Mouse (Mus musculus) G1E (cell line): Measurements from ENCODE around the gene Lurap1l. TPM values are rescaled to one million over a fixed set of nuclear protein-coding genes. Genes with fewer than 3 reads are reported as not detected.
"Not testable (repeated sequence)": the region's sequence is repeated elsewhere in the genome, so short reads cannot be mapped to it uniquely, and the experiment has no call there.

Source experiments
- ATAC-seq: 2 replicates; pipeline ENCODE4 v1.8.0; 2016; ENCODE audit warnings: mild to moderate bottlenecking; ENCODE audit not compliant: insufficient number of reproducible peaks, poor library complexity, low FRiP score, severe bottlenecking; ENCODE audit errors: extremely low read depth
- DNase-seq: peaks from one replicate; pipeline ENCODE4 v3.0.0; 2012; ENCODE audit warnings: low spot score
- H3K27me3 ChIP-seq: 2 replicates; pipeline ENCODE4 v1.6.1; 2012; ENCODE audit warnings: mild to moderate bottlenecking, low read length, inconsistent platforms; ENCODE audit not compliant: insufficient read depth
- H3K36me3 ChIP-seq: replicated peaks from 2 replicates; pipeline ENCODE3; 2012; ENCODE audit warnings: mild to moderate bottlenecking, inconsistent platforms
- H3K4me1 ChIP-seq: 2 replicates; pipeline ENCODE4 v1.6.1; 2012; ENCODE audit warnings: low read depth, low read length, inconsistent platforms, mixed read lengths; ENCODE audit not compliant: insufficient read depth
- H3K4me3 ChIP-seq: 2 replicates; pipeline ENCODE4 v1.5.1; 2012; ENCODE audit warnings: low read depth, mild to moderate bottlenecking, inconsistent platforms, low read length, moderate library complexity, mixed read lengths
- H3K9me3 ChIP-seq: replicated peaks from 2 replicates; pipeline ENCODE4 v1.6.1; 2012; ENCODE audit warnings: inconsistent platforms
- CTCF ChIP-seq: IDR thresholded peaks from 2 replicates; pipeline ENCODE4 v1.5.1; 2012; ENCODE audit warnings: low read depth, low read length, inconsistent platforms, mixed read lengths
- GATA1 ChIP-seq: IDR thresholded peaks from 2 replicates; pipeline ENCODE4 v1.6.1; 2012; ENCODE audit warnings: borderline replicate concordance, low read length, inconsistent platforms, mixed read lengths
- GATA2 ChIP-seq: IDR thresholded peaks from 2 replicates; pipeline ENCODE4 v1.6.1; 2012; ENCODE audit warnings: low read depth, low read length, inconsistent platforms, borderline replicate concordance
- POLR2AphosphoS5 ChIP-seq: IDR thresholded peaks from 2 replicates; pipeline ENCODE4 v1.6.1; 2012; ENCODE audit warnings: low read depth, low read length, inconsistent platforms; ENCODE audit not compliant: insufficient replicate concordance
- TAL1 ChIP-seq: conservative IDR thresholded peaks from 2 replicates; pipeline ENCODE4 v1.6.1; 2012; ENCODE audit warnings: low read depth, low read length, inconsistent platforms, mixed read lengths
- polyA plus RNA-seq: library from polyadenylated mRNA; stranded (reverse); fragments of >175 nt; gene quantifications from 2 replicates; pipeline ENCODE4 v1.2.3, GENCODE M21; 2012
- total RNA-seq, 2 experiments: library from RNA; stranded (forward) in 1 of 2; stranded (reverse) in 1 of 2; fragments of 200-1000 nt in 1 of 2; fragments of >200 nt in 1 of 2; fragmentation: Nextera tagmentation in 1 of 2; gene quantifications; 2 replicates each; pipeline ENCODE4 v1.2.3; 2014 to 2017

Gene Lurap1l
- total and polyA plus RNA-seq, 3 experiments: 0.05 TPM; not detected in 2

- DNase-seq: no peak
- Histone ChIP-seq H3K9me3 (peaks cover 20% of the 10 kb centered on the region), H3K4me3 (no peak overlapping the region), H3K4me1 (no peaks in the 10 kb centered on the region), H3K36me3 (no peaks in the 10 kb centered on the region), H3K27me3 (no peaks in the 10 kb centered on the region)
- TF ChIP-seq GATA2 (no peak), TAL1 (no peak), GATA1 (no peak), POLR2AphosphoS5 (no peak), CTCF (no peak)
- no peak for ATAC-seq
Measured at GRCm38 (mm10) chr4:80911706-80912540, 1.5 kb downstream of the Lurap1l start.

- H3K9me3 ChIP-seq: peaks cover 18% of the 10 kb centered on the region
- H3K4me1 ChIP-seq: no peaks in the 10 kb centered on the region
- no peak for DNase-seq
- TF ChIP-seq GATA2: no peak
- TF ChIP-seq POLR2AphosphoS5: no peak
- TF ChIP-seq TAL1: no peak
- no peak for TF ChIP-seq GATA1
- TF ChIP-seq CTCF: no peak
- ATAC-seq: no peak
- H3K27me3 ChIP-seq: no peaks in the 10 kb centered on the region
- H3K36me3 ChIP-seq: no peaks in the 10 kb centered on the region
- no peak overlapping the region for H3K4me3 ChIP-seq
Measured at GRCm38 (mm10) chr4:80915211-80915610, 4.8 kb downstream of the Lurap1l start.

- no peaks in the 10 kb centered on the region for H3K4me1 ChIP-seq
- no peak for ATAC-seq
- H3K36me3 ChIP-seq: no peaks in the 10 kb centered on the region
- H3K4me3 ChIP-seq: no peak overlapping the region
- no peak for DNase-seq
- peaks cover 9% of the 10 kb centered on the region for H3K9me3 ChIP-seq
- TF ChIP-seq TAL1 (no peak), GATA1 (no peak)
- H3K27me3 ChIP-seq: no peaks in the 10 kb centered on the region
Measured at GRCm38 (mm10) chr4:80916695-80917094, 6.2 kb downstream of the Lurap1l start.

GRCm38 (mm10) chr4:80917128-80917527, 6.7 kb downstream of the Lurap1l start:
- not testable (repeated sequence) for H3K4me1 ChIP-seq, H3K9me3 ChIP-seq, H3K27me3 ChIP-seq, H3K4me3 ChIP-seq, DNase-seq, ATAC-seq, H3K36me3 ChIP-seq

GRCm38 (mm10) chr4:80917812-80918211, 7.4 kb downstream of the Lurap1l start:
- Histone ChIP-seq H3K4me3 (no peak overlapping the region), H3K36me3 (no peaks in the 10 kb centered on the region), H3K27me3 (no peaks in the 10 kb centered on the region), H3K4me1 (no peaks in the 10 kb centered on the region), H3K9me3 (peaks cover 4% of the 10 kb centered on the region)
- no peak for DNase-seq
- no peak for TF ChIP-seq GATA1
- no peak for TF ChIP-seq POLR2AphosphoS5
- no peak for TF ChIP-seq GATA2
- no peak for TF ChIP-seq TAL1
- TF ChIP-seq CTCF: no peak
- no peak for ATAC-seq

- Histone ChIP-seq H3K4me3 (no peak overlapping the region), H3K4me1 (no peaks in the 10 kb centered on the region), H3K27me3 (no peaks in the 10 kb centered on the region), H3K9me3 (peaks cover 4% of the 10 kb centered on the region), H3K36me3 (no peaks in the 10 kb centered on the region)
- no peak for TF ChIP-seq GATA1
- TF ChIP-seq POLR2AphosphoS5: no peak
- no peak for TF ChIP-seq TAL1
- TF ChIP-seq CTCF: no peak
- TF ChIP-seq GATA2: no peak
- no peak for DNase-seq
- ATAC-seq: no peak
Measured at GRCm38 (mm10) chr4:80918526-80919129, 8.2 kb downstream of the Lurap1l start.
